Mouse (Mus musculus) limb, embryonic 10.5 days (tissue): ENCODE measurements at regions not wholly inside any gene's neighbourhood (a gene's known extent, or its start where the extent isn't known, plus 50 kb on each side); places are given as distances from the start of the nearest gene placed in this dataset.

Experiments
- DNase-seq: peaks from one replicate; pipeline ENCODE4 v3.0.0-alpha.2; 2017; ENCODE audit warnings: low spot score
- H3K27ac ChIP-seq: fragments of 300-500 bp; sonication (generic); 2 replicates; pipeline ENCODE4 v1.5.1; 2016; ENCODE audit warnings: mild to moderate bottlenecking
- H3K27me3 ChIP-seq: fragments of 300-500 bp; sonication (generic); 2 replicates; pipeline ENCODE4 v1.6.1; 2016; ENCODE audit warnings: low read depth, mild to moderate bottlenecking; ENCODE audit not compliant: poor library complexity, severe bottlenecking
- H3K36me3 ChIP-seq: fragments of 300-500 bp; sonication (generic); 2 replicates; pipeline ENCODE4 v1.6.1; 2016; ENCODE audit warnings: mild to moderate bottlenecking, moderate library complexity
- H3K4me1 ChIP-seq: fragments of 300-500 bp; sonication (generic); 2 replicates; pipeline ENCODE4 v1.6.1; 2016
- H3K4me3 ChIP-seq: fragments of 300-500 bp; sonication (generic); 2 replicates; pipeline ENCODE4 v1.5.1; 2016; ENCODE audit warnings: mild to moderate bottlenecking, moderate library complexity
- H3K9me3 ChIP-seq: fragments of 300-500 bp; sonication (generic); replicated peaks from 2 replicates; pipeline ENCODE4 v1.6.1; 2016; ENCODE audit warnings: mild to moderate bottlenecking
- WGBS: fragments of 180-500 bp; shearing (Covaris S2); methylation state at CpG from one replicate; pipeline ENCODE4 v1.1.7; 2016; 5-methylcytosine and 5-hydroxymethylcytosine counted together

DNA sequence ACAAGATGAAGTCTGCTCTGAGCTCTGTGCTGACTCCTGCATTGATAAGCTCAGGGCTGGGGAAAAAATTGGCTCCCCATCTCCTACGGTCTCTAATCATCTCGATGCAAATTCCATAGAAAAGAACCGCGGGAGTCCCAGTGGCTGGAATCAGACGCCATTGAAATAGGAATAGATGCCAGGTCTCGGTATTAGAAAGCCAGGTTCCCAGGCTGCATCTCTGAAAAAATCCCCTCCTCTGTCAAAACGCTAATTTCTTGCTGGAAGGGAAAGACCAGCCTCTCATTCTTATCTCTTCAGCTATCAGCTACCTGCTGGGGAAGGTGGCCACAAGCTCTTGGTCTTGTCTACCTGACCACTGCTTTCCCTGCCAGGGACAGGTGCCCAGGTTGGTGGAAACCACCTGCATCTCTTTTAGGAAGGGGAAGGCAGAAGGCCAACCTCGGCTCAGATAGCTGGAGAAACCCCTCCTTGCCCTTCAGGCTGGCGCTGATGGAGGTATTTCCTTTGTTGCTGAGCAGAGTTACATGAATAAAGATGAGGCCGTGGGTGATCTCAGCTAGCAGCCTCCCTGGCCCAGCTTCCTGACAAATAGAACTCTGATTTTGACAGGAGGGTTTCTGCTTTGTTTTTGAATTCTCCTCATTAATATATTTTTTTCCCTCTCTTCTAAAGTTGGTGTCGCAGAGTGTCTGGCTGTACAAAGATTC, 638.1 kb downstream of the Tbc1d22a start:
- no peaks in the 10 kb centered on the region for H3K9me3 ChIP-seq

GRCm38 (mm10) chr15:86858356-86858906, 644.2 kb downstream of the Tbc1d22a start:
- no peak overlapping the region for H3K4me3 ChIP-seq
- no peak overlapping the region for H3K27ac ChIP-seq
- no peaks in the 10 kb centered on the region for H3K27me3 ChIP-seq
- H3K36me3 ChIP-seq: no peaks in the 10 kb centered on the region
- H3K4me1 ChIP-seq: no peaks in the 10 kb centered on the region
- H3K9me3 ChIP-seq: no peaks in the 10 kb centered on the region
- 26% methylated on average over 3 of the region's 3 CpGs for WGBS
- no peak for DNase-seq

More for the DNA sequence above, 638.1 kb downstream of the Tbc1d22a start:
- Histone ChIP-seq H3K27me3 (no peaks in the 10 kb centered on the region), H3K4me3 (no peak overlapping the region), H3K4me1 (no peaks in the 10 kb centered on the region), H3K27ac (no peak overlapping the region), H3K36me3 (no peaks in the 10 kb centered on the region)
- DNase-seq: no peak
- WGBS: 54% methylated on average over 11 of the region's 11 CpGs

GRCm38 (mm10) chr15:86875721-86876309, 661.6 kb downstream of the Tbc1d22a start:
- H3K36me3 ChIP-seq: no peaks in the 10 kb centered on the region
- 6% methylated on average over 7 of the region's 7 CpGs for WGBS
- H3K9me3 ChIP-seq: no peaks in the 10 kb centered on the region
- no peaks in the 10 kb centered on the region for H3K27me3 ChIP-seq
- peak; percentile 49 for DNase-seq
- H3K4me3 ChIP-seq: peak overlapping the region; percentile 36
- peaks cover 18% of the 10 kb centered on the region for H3K4me1 ChIP-seq
- peak overlapping the region; percentile 71 for H3K27ac ChIP-seq

DNA sequence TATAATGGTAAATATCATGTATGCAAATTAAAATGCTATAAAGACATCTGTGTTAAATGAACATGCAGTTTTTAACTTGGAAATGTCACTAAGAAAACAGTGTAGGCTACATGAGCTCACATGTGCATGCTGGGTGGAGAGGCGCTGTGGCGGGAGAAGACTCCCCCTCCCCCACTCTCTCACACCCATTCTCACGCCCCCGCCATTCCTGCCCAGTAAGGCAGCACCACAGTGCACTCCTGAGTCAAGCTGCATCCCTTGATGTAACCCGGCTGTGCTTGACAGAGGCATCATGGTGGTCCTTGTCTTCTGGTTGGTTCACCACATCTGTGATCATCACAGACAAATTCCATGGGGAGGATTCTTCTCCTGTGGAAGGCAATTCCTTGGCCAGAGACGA, 647.1 kb upstream of the Fam19a5 start:
- Histone ChIP-seq H3K4me1 (no peaks in the 10 kb centered on the region), H3K27ac (no peak overlapping the region), H3K4me3 (no peak overlapping the region), H3K9me3 (no peaks in the 10 kb centered on the region), H3K27me3 (no peaks in the 10 kb centered on the region), H3K36me3 (no peaks in the 10 kb centered on the region)
- WGBS: 65% methylated on average over 6 of the region's 6 CpGs
- DNase-seq: no peak

GRCm38 (mm10) chr15:86899961-86900360, 644.1 kb upstream of the Fam19a5 start:
- no peak overlapping the region for H3K27ac ChIP-seq

GRCm38 (mm10) chr15:86903006-86903405, 641.1 kb upstream of the Fam19a5 start:
- no peak for DNase-seq
- 35% methylated on average over 3 of the region's 3 CpGs for WGBS
- Histone ChIP-seq H3K4me3 (no peak overlapping the region), H3K27ac (no peak overlapping the region), H3K36me3 (no peaks in the 10 kb centered on the region), H3K27me3 (no peaks in the 10 kb centered on the region), H3K4me1 (no peaks in the 10 kb centered on the region; the same call in 1 of the 2 replicates), H3K9me3 (no peaks in the 10 kb centered on the region)

More at GRCm38 (mm10) chr15:86899961-86900360, 644.1 kb upstream of the Fam19a5 start:
- Histone ChIP-seq H3K4me1 (no peaks in the 10 kb centered on the region), H3K36me3 (no peaks in the 10 kb centered on the region), H3K4me3 (no peak overlapping the region), H3K27me3 (no peaks in the 10 kb centered on the region), H3K9me3 (no peaks in the 10 kb centered on the region)
- WGBS: 88% methylated on average over 1 of the region's 1 CpGs
- no peak for DNase-seq

DNA sequence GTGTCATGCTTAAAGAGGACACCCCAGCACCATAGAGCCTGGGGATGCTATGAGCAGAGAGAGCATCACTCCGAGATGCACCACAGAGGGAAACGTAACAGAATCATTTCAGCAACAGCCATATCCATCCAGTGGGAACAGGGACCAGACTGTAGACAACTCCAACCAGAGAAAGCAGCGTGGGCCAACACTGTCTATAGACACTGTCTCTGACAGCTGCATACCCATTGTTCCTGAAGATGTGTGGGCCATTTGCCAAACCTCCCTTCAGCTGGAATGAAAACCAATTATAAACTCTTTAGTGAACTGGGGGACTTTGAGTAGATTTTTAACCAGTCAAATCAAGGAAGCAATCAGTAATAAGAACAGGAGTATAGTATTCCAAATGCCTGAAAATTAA, 630.8 kb upstream of the Fam19a5 start:
- DNase-seq: no peak
- Histone ChIP-seq H3K9me3 (no peaks in the 10 kb centered on the region), H3K4me3 (no peak overlapping the region), H3K27me3 (no peaks in the 10 kb centered on the region), H3K4me1 (no peaks in the 10 kb centered on the region), H3K36me3 (no peaks in the 10 kb centered on the region), H3K27ac (no peak overlapping the region)
- WGBS: 79% methylated on average over 3 of the region's 3 CpGs

DNA sequence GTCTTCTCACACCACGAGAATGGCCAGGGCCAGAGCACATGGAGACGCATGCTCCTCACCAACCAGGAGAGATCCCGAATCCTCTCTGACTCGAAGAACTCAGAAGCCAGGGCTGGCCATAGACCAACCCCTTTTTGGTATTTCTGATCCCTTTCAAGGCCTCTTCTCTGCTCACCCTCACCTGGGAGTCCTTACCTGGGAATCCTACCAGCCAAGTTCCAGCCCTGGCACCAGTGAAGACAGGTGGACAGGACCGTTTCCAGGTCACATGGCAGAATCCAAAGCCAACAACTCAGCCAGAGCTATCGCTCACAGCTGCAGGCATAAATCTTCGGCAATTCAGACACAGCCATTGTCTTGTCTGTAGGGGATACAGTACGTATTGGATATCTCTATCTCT, 626.2 kb upstream of the Fam19a5 start:
- Histone ChIP-seq H3K4me3 (no peak overlapping the region), H3K27ac (no peak overlapping the region), H3K9me3 (no peaks in the 10 kb centered on the region), H3K4me1 (peaks cover 4% of the 10 kb centered on the region), H3K27me3 (no peaks in the 10 kb centered on the region), H3K36me3 (no peaks in the 10 kb centered on the region)
- no peak for DNase-seq
- whole genome bisulfite sequencing: 91% methylated on average over 8 of the region's 8 CpGs

GRCm38 (mm10) chr15:86919704-86920103, 624.4 kb upstream of the Fam19a5 start:
- DNase-seq: no peak
- WGBS: 66% methylated on average over 8 of the region's 8 CpGs
- Histone ChIP-seq H3K27ac (no peak overlapping the region), H3K36me3 (no peaks in the 10 kb centered on the region), H3K9me3 (no peaks in the 10 kb centered on the region), H3K4me1 (peaks cover 4% of the 10 kb centered on the region), H3K27me3 (no peaks in the 10 kb centered on the region), H3K4me3 (no peak overlapping the region)

DNA sequence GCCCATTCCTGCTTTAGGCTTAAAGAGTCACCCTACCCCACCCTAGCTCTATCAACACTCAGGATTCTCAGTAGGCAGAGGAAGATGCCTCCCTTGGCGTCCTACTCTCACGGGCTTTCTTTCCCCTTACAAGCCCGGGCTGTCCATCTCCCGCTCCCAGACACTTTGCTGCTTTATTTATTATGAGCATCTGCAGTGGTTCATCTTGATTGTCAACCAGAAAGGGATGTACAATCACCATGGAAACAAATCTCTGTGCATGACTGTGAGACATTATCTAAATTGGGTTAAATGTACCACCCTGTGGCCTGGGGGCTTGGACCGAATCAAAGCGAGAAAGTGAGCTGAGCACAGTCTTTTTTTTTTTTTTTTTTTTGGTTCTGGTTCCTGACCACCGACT, 623.9 kb upstream of the Fam19a5 start:
- no peaks in the 10 kb centered on the region for H3K9me3 ChIP-seq
- no peak overlapping the region for H3K27ac ChIP-seq
- H3K4me1 ChIP-seq: peaks cover 8% of the 10 kb centered on the region
- no peaks in the 10 kb centered on the region for H3K36me3 ChIP-seq
- no peaks in the 10 kb centered on the region for H3K27me3 ChIP-seq
- no peak for DNase-seq
- H3K4me3 ChIP-seq: no peak overlapping the region
- WGBS: 54% methylated on average over 7 of the region's 7 CpGs

DNA sequence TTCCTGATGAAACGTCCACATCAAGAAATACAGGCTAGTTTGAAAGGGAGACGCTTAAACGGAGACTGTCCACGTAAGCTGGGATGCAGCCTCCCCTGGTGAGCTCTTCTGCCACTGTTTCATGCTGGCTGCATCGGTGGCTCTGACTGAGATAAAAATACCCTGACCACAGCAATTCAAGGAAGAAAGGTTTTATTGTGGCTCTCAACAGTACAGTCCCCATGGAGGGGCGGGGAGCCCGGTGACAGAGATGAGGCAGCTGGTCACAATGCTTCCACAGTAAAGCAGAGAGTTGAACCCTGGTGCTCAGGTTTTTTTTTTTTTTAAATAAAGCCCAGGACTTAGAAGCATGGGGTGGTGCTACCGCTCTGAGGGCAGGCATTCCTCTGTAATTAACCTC, 622.7 kb upstream of the Fam19a5 start:
- Histone ChIP-seq H3K4me1 (peaks cover 15% of the 10 kb centered on the region), H3K27me3 (no peaks in the 10 kb centered on the region), H3K9me3 (no peaks in the 10 kb centered on the region), H3K27ac (no peak overlapping the region), H3K4me3 (no peak overlapping the region), H3K36me3 (no peaks in the 10 kb centered on the region)
- no peak for DNase-seq
- 37% methylated on average over 8 of the region's 8 CpGs for WGBS

- WGBS: 21% methylated on average over 17 of the region's 17 CpGs
- H3K27me3 ChIP-seq: no peaks in the 10 kb centered on the region
- DNase-seq: no peak
- H3K4me1 ChIP-seq: peaks cover 15% of the 10 kb centered on the region
- H3K9me3 ChIP-seq: no peaks in the 10 kb centered on the region
- no peak overlapping the region for H3K4me3 ChIP-seq
- no peak overlapping the region for H3K27ac ChIP-seq
- H3K36me3 ChIP-seq: no peaks in the 10 kb centered on the region
These were observed 618.9 kb upstream of the Fam19a5 start for GRCm38 (mm10) chr15:86925081-86925749.
